Mouse (Mus musculus): ENCODE measurements around the gene Bscl2.
A peak's percentile ranks its signal among the peaks of the same experiment; 100 is the strongest.
"Not testable (repeated sequence)": the region's sequence is repeated elsewhere in the genome, so short reads cannot be mapped to it uniquely, and the experiment has no call there.

Bscl2 gene

GRCm38 (mm10) chr19:8871267-8872186 is 34.3 kb downstream of the Bscl2 start, which contains the start of gene Ubxn1:
Gene Ubxn1 (plus strand): TSS chr19:8871496.
- peak; percentile 95 for DNase-seq (ENCODE audit: extremely low spot score, low spot score)

DNA sequence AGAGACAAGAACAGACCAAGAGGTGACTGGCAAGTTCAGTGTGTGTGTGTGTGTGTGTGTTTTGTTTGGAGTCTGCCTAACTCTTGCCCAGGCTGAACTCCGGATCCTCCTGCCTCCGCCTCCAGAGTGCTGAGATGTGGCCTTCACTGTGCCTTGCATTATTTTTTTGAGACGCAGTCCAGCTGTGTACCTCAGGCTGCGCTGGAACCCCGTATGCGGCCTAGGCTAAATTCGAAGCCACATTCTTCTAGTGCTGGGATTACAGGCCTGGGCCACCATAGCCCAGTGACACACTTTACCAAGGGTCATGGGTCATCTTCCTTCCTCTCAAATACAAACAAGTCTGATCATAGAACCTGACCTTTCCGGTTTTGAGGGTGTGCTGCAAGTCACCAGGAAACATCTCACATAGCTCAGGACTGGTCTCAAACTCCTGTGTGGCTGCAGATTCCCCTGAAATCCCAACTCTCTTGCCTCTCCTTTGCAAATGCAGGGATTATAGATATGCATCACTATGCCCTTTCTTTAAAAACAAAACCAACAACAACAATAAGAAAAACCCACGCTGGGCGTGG is 35.1 kb downstream of the Bscl2 start:
- no peak for DNase-seq (ENCODE audit: extremely low spot score, low spot score)

- DNase-seq (ENCODE audit: extremely low spot score, low spot score) = no peak
Measured at GRCm38 (mm10) chr19:8875031-8875430, 37.8 kb downstream of the Bscl2 start.

DNA sequence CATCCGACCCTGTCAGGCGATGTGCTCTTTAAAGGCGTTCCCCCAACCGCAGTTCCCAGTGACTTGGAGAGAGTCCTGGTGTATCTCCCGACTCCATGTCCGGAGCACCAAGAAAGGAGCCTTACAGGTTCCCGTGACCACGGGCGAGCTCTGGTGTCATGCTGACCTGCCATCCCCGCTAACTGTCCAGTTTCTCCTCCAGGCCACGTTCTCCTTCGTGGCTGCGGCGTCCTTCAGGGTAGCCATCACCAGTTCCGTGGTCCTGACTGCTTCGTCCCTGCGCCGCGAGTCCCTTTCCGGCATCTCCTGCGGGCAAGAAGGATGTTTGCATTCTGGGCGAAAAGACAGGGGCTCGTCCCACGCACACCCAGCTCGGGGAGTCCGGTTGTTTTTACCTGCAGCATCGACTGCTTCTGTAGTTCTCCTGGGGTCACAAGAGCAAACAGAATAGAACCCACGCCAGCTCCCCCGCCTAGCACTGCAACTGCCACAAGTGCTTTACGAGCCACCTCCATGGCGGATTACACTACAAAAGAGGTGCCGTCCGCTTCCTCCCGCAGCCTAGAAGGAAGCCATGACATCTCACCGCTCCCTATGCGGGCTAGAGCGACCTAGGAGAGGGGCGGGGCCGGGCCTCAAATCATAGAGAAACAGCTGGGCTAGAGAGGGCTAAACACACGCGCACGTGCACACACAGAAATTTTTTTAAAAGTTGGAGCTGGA is 43.2 kb downstream of the Bscl2 start, which contains the start of gene Uqcc3:
Gene Uqcc3, minus strand, starts transcription at position 613 of the 723 bp plus-strand sequence.
- peak; percentile 79 for DNase-seq (ENCODE audit: extremely low spot score, low spot score)

- DNase-seq (ENCODE audit: extremely low spot score, low spot score) = no peak
Measured at GRCm38 (mm10) chr19:8881034-8881392, 43.7 kb downstream of the Bscl2 start.

GRCm38 (mm10) chr19:8883616-8884015 is 46.3 kb downstream of the Bscl2 start, which contains the start of the genes Lbhd1 and Gm49403:
Gene Lbhd1 (plus strand): TSS chr19:8883732.
Gene Gm49403 (plus strand): TSS chr19:8883930.
- no peak for DNase-seq (ENCODE audit: extremely low spot score, low spot score)

GRCm38 (mm10) chr19:8886916-8887584 is 49.8 kb downstream of the Bscl2 start:
- DNase-seq (ENCODE audit: extremely low spot score, low spot score) = no peak

DNA sequence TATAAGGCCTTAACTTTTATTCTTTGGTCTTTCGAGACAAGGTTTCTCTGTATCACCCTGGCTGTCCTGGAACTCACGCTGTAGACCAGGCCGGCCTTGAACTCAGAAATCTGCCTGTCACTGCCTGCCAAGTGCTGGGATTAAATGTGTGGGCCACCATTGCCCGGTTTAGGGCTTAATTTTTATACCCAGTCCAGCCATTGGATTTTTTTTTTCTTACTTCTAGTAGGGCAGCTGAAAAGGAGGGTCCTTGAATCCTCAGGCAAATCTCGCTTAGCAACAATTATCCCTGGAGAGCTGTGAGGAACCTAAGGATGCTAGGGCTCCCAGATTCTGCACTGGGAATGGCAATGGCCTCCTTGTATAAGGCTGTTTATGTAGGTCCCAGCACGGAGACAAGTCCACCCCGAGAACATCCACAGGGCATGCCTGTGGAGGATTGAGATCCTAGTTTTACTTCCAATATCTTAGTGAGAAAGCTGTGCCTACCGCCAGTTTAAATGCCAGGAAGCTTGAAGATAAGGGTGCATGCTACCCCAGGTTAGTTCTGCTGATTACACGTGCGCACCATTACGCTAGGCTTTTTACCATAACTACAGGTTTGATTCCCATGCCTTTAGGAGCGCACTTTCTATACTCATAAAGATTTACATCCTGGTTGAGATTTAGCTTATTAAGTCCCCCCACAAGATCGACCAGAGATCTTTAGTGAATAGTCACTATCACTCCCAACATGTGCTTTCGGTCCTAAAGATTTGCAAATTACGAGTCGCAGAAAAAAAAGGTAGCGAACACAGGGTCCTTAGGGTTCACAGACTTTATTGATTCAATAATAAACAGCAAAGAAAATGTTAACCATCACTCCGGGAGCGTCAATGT is 50.6 kb downstream of the Bscl2 start:
- no peak for DNase-seq (ENCODE audit: extremely low spot score, low spot score)

- DNase-seq (ENCODE audit: extremely low spot score, low spot score) = peak; percentile 95
Measured at GRCm38 (mm10) chr19:8888511-8889385, 51.5 kb downstream of the Bscl2 start, which contains the start of the genes 1810009A15Rik and Gm49416. Gene 1810009A15Rik (plus strand): TSS chr19:8888853. Gene Gm49416 (plus strand): TSS chr19:8888926.

GRCm38 (mm10) chr19:8892829-8893766 is 55.8 kb downstream of the Bscl2 start, which contains the start of gene Ints5:
Gene Ints5 (plus strand): TSS chr19:8893005.
- DNase-seq (ENCODE audit: extremely low spot score, low spot score) = peak; percentile 86

DNA sequence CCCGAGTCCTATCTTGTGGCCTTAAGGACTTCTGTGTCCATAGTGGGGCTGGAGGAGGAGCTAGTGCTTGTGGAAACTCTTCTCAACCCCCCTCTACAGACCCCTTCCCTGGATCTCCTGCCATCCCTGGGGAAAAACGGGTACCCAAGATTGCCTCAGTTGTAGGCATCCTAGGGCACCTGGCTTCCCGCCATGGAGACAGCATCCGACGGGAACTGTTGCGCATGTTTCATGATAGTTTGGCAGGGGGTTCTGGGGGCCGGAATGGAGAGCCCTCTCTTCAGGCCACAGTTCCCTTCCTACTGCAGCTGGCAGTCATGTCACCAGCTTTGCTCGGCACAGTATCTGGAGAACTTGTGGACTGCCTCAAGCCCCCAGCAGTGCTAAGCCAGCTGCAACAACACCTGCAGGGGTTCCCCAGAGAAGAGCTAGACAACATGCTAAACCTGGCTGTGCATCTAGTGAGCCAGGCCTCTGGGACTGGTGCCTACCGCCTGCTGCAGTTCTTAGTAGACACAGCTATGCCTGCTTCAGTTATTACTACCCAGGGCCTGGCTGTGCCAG is 58.2 kb downstream of the Bscl2 start:
- no peak for DNase-seq (ENCODE audit: extremely low spot score, low spot score)

DNA sequence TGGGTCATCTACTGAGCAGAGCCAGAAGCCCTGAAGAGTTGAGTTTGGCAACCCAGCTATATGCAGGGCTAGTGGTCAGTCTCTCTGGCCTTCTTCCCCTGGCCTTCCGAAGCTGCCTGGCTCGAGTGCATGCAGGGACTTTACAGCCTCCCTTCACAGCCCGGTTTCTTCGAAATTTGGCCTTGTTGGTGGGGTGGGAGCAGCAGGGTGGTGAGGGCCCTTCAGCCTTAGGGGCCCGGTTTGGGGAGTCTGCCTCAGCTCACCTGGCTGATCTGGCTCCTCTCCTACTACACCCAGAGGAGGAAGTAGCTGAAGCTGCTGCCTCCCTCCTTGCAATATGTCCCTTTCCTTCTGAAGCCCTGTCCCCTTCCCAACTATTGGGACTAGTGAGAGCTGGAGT is 59.0 kb downstream of the Bscl2 start:
- DNase-seq (ENCODE audit: extremely low spot score, low spot score) = not testable (repeated sequence)

DNA sequence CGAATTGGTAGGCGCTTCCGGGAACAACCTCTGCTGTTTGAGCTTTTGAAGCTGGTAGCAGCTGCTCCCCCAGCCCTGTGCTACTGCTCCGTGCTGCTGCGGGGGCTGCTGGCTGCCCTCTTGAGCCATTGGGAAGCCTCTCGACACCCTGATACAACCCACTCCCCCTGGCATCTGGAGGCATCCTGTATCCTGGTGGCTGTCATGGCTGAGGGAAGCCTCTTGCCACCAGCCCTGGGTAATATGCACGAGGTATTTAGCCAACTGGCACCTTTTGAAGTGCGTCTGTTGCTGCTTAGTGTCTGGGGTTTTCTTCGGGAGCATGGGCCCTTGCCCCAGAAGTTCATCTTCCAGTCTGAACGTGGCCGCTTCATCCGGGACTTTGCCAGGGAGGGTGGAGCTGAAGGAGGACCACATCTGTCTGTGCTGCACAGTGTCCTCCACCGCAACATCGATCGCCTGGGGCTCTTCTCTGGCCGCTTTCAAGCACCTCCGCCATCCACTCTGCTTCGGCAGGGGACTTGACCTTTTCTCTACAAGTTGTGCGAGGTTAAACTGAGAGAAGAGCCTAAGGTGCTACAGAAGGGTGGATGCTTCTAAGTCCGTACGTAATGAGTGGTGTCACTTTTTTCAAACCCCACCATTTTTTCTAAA is 60.1 kb downstream of the Bscl2 start:
- peak; percentile 47 for DNase-seq (ENCODE audit: extremely low spot score, low spot score)

DNA sequence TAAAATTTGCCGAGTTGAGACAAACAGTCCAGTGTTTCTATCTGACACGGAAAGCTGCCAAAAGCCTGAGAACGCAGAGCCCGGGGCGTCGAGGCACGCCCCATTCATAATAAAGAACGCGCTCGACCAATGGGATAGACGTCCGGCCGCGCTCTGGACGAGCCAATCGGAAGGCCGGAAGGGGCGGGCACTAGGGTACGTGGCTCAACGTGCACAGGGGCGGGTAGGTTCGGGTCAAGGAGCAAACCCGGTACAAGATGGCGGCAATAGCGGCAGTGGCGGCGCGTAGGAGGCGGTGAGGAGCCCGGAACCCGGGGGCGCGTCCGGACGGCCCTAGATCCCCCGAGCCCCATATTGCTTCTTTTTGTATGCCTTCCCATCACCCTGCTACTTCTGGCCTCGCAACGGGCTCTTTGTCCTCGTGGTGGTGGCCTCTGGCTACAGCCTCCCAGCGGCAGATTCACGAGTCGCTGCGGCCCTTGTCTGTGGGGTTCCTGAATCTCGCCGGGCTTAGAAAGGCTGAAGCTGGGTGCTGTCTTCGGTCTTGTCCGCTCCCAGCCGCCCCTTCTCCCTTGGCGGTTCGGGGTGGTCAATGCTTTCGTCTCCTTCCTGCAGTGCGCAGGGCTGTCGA is 60.7 kb downstream of the Bscl2 start, which contains the start of gene Ganab:
Gene Ganab, plus strand, starts transcription at position 207 of the 631 bp plus-strand sequence.
- DNase-seq (ENCODE audit: extremely low spot score, low spot score) = peak; percentile 96
